Mouse (Mus musculus): ENCODE measurements around the gene Il7r.

GRCm38 (mm10) chr15:9571896-9572295, 41.9 kb upstream of the Il7r start:
- TF ChIP-seq CTCF (IDR thresholded peaks at IDR 0.05; ENCODE audit: low read depth, low read length), result no peak
- no peak for TF ChIP-seq POLR2A (IDR thresholded peaks at IDR 0.05; ENCODE audit: borderline replicate concordance, low read depth, low read length)
